Mouse (Mus musculus) MEL-GATA-1-ER (cell line): ENCODE measurements around the gene Pprc1.

Source experiments
- DNase-seq: peaks from one replicate; pipeline ENCODE4 v3.0.0-alpha.2; 2012; ENCODE audit warnings: low read depth; ENCODE audit errors: extremely low read depth

Pprc1 gene

DNA sequence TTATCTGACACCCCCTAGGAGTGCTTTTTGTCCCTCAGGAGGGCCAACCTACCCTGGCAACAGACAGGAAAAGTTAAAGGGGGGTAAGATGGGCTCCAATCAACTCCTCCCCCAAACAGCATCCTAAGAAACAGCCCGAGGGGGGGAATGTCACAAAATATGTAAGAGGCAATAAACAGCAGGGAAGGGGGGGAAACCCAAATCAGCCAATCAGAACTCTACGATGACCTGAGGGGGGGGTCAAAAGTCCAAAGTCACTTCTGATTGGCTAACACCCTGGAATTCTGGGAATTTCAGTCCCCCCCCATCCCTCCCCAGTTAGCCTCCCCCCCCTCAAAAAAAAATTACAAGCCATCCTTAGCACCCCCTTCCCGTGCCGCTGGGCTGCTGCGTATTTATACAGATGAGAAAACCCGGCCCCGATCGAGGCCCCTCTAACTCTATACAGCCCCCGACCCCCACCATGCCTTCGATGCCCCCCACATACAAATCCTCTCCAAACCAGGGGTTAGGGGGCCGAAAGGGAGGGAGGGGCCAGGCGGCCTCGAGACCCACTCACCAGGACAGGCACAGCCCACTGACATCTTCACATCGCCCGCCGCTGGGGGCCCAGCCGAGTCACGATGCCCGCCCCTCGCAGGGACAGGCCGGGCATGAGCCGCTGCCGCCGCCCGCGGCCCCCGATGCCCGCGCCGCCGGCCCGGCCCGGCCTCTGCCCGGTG lies at the start of gene Pprc1:
Pprc1 (plus strand) TSS at position 616 of the 722 bp plus-strand sequence.
- no peak for DNase-seq

- DNase-seq, result peak; percentile 25
Observed at GRCm38 (mm10) chr19:45997365-45997764, 47.3 kb upstream of the Pprc1 start.

DNA sequence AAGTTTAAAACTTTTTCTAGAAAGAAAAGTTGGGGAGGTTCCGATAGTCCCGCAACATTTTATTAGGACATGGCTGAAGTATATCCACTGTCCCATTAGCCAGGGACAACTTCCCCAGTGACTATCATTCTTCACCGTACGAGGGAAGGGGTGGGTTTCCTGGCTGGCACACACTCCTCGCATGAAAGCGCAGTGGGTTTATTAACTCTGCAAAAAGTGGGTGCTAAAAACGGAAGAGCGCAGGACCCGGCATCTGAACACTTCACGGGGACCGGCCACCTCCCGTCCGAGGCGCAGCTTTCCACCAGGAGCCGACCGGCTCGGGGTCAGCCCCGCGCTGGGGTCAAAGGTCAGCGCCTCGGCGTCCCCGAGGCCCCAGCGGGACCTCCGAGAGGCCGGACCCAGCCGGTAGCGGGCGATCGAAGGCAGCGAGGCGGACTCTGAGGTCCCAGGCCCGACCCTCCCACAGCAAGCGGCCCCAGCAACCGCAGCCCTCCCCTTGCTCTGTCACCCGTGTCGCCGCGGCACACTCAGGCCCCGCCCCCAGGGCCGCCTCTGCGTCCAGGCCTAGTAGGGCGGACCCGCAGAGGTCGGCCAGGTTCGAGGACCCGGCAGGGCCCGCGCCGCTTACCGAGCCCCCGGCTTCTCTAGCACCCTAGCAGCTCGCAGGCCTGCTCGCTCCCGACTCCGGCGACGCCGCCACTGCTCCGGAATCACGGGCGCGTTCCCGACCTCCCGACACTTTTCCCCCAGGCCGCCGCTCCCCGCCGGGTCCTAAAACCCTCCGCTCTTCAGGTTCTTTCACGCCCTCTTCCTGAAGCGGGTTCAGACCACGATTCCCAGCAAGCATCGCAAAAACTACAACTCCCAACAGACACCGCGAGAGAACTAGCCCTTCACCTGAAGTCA lies 46.6 kb upstream of the Pprc1 start, which contains the start of gene Armh3:
Armh3 (minus strand) TSS at position 704 of the 909 bp plus-strand sequence.
- DNase-seq, result peak; percentile 98

- DNase-seq, result no peak
Observed at GRCm38 (mm10) chr19:45998694-45999217, 45.9 kb upstream of the Pprc1 start.

- no peak for DNase-seq
Observed at GRCm38 (mm10) chr19:45999378-45999777, 45.3 kb upstream of the Pprc1 start.

- no peak for DNase-seq
Observed at GRCm38 (mm10) chr19:46002279-46002678, 42.4 kb upstream of the Pprc1 start.

GRCm38 (mm10) chr19:46003371-46004226 lies 41.1 kb upstream of the Pprc1 start, which contains the start of gene Hps6:
Gene Hps6, plus strand, starts transcription at chr19:46003508.
- DNase-seq, result peak; percentile 84

GRCm38 (mm10) chr19:46004814-46005466 lies 39.7 kb upstream of the Pprc1 start:
- DNase-seq, result no peak

DNA sequence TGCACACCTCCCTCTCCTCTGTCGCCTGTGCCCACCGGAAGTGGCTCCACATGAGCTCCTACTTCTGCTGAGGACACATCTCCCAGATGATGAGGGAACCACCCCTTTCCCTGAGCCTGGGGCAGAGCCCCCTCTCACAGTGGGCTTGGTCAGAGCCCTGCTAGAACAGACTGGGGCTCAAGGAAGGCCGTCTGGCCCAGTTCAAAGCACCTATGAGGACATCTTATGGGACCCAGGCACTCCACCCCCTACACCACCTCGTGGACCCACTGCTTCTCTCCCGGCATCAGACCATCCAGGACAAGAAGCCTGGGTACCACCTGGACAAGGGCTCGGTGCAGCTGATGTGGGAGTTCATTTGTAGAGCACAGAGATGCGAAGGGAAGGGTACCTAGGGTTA lies 39.0 kb upstream of the Pprc1 start:
- DNase-seq, result no peak

DNA sequence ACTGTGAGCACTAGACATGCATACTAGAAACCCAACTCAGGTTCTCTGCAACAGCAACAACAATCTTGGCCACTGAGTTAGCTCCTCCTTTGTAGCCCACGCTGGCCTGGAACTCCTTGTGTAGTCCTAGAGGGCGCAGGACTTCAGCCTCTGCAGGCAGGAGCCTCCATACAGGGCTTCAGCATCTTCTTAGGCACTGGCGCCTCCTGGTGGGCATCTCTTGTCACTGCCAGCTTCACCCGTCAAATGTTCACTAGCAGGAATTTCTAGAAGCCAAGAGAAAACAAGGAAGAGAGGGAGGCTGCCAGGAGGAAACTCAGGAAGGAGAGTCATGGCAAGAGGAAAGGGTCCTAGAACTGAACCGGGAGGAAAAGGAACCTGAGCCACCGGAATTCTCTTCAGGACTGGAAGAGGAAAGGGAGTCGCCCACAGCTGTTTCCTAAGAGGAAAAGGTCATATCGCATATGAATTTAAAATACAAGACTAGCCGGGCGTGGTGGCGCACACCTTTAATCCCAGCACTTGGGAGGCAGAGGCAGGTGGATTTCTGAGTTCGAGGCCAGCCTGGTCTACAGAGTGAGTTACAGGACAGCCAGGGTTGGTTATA lies 30.0 kb upstream of the Pprc1 start:
- DNase-seq, result peak; percentile 78

DNA sequence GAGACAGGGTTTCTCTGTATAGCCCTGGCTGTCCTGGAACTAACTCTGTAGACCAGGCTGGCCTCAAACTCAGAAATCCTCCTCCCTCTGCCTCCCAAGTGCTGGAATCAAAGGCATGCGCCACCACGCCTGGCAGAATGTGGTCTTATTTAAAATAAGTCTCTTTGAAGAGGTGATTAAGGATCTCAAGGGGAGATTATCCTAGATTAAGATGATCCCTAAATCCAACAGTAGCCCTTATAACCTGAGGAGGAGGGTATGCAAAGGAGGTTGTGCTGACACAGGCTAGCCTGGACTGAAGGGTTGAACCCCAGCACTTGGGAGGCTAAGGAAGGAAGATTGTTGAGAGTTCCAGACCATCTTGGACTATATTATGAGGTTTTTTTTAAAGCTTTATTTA lies 28.7 kb upstream of the Pprc1 start:
- no peak for DNase-seq

DNA sequence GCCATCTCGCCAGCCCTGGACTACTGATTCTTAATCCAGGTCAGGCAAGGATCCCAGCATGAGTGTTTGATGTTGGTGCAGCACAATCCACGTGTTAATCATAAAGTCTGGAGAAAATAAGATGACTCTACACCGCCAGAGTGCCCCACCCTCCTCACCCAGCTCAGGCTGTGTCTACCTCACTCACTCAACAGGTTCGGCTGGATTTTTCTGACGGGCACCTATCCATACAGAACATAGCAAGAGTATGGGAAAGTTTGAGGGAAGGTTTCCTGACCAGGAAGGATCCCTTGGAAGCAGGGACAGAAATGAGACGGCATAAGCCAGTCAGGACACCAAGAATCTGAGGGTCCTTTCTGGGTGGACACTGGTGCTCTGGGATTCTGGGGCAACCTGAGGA lies 19.7 kb upstream of the Pprc1 start:
- no peak for DNase-seq

DNA sequence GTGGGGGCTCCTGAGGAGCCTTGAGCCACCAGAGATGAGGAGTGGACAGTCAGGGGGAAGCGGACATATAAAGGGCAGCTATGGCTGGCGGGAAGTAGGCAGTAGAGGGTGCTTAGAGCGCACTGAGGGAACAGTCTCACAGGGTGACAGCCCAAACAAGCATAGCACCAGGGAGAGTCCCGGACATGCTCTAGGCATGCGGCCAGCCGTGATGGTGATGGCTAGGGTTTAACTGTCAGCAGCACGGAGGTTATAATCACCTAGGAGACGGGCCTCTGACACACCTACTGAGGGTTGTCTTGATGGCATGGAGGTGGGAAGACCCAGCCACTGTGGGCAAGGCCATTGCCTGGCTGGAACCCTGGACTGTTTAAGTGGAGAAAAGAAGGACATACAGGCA lies 18.1 kb upstream of the Pprc1 start:
- DNase-seq, result no peak

DNA sequence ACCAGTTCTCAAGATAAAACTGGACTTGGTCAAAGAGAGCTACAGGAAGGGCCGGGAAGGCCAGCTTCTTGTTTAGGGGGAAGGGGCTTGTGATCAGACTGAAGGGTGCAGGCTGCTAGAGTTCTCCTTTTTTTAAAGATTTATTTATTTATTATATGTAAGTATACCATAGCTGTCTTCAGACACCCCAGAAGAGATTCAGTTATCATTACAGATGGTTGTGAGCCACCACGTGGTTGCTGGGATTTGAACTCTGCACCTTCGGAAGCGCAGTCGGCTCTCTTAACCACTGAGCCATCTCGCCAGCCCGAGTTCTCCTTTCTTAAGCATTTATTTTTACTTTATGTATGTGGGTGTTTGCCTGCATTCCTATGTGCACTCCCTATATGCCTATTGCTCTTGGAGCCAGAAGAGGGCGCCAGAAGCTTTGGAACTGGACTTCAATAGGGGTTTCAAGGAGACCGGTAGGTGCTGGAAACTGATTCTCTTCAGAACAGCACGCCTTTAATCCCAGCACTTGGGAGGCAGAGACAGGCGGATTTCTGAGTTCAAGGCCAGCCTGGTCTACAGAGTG lies 15.9 kb upstream of the Pprc1 start:
- DNase-seq, result peak; percentile 76

DNA sequence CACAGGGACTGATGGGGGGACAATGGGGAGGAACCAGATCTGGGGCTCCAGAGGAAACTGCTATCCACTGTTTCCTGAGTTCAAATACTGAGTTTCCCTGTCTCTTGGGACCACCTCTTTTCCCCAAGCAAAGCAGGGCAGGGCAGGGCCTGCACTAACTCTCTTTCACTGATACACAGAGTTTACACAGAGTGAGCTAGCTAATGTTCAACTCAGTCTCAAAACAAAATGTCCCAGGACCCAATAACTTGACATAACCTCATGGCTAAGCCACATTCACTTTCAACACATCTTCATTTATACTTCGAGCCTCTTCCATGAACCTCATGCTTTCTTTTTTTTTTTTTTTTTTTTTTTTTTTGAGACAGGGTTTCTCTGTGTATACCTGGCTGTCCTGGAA lies 15.0 kb upstream of the Pprc1 start:
- no peak for DNase-seq

DNA sequence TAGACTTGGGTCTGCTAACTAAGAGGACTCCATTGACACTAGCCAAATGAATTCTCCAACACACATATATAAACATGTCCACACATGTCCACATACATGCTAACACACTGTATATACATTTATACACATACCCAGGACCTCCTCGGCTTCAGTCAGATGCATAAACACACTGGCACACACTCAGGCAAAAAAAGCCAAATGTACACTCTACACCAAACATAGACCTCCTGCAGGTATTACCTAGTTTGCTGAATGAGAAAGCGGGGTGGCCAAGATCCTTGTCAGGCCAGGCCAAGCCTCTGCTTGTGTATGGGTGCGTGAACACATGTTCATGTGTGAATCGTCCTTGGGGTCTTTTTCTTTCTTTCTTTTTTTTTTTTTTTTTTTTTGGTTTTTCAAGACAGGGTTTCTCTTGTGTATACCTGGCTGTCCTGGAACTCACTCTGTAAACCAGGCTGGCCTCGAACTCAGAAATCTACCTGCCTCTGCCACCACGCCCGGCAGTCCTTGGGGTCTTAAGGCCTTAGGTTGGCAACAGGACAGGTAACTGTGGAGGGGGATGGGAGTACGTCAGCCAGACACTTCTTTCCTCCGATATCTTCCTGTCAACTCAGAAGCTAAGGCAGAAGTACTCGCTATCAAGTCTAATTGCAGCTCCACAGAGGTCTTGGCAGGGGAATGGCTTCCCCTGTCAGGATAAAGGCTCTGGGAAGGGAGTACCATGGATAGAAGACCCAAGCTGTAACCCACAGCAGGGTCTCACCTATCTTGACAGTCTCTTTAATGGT lies 14.3 kb upstream of the Pprc1 start:
- DNase-seq, result no peak

- no peak for DNase-seq
Observed at GRCm38 (mm10) chr19:46031689-46032432, 12.8 kb upstream of the Pprc1 start.

GRCm38 (mm10) chr19:46032731-46033510 lies 11.8 kb upstream of the Pprc1 start:
- no peak for DNase-seq
